Comparison of ENCODE assay signal across 8 mouse cellular contexts in the genomic region with DNA sequence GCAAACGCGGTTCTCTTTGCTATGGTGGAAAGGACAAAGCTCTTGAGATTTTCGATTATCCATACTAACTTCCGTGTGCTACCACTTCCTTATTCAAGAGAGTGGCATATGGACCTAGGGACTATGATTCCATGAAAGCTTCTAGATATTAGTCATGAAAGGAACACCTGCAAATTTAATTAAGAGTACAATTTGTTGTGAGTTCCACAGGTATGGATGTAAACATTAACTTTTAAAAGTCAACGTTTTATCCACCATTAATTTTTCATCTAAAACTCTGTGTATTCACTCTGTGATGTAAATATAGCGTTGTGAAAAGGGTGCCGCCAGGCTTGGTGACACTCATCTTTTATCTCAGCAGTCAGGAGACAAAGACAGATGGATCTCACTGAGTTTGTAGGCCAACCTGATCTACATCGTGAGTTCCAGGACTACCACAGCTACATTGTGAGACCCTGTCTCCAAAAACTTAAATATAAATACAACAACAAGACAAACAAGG. TPM values are rescaled to one million over a fixed set of nuclear protein-coding genes. Genes with fewer than 3 reads are reported as not detected.
A peak's percentile ranks its signal among the peaks of the same experiment; 100 is the strongest.
DNase-seq lines count a peak whose midpoint lies in the region; ATAC-seq and TF ChIP-seq lines count a peak whose summit lies in the region.

No protein-coding gene starts in this region.

- no peak for TF ChIP-seq CTCF in gastrocnemius, adult 2 months (IDR thresholded peaks at IDR 0.05)
- no peak for TF ChIP-seq CTCF in CH12.LX (conservative IDR thresholded peaks at IDR 0.05 in 1 of 2, IDR thresholded peaks at IDR 0.05 in 1 of 2; ENCODE audit: low read depth in 2 of 2, low read length in 2 of 2)
- no peak for TF ChIP-seq CTCF in cerebellum, adult 2 months (IDR thresholded peaks at IDR 0.05; ENCODE audit: borderline replicate concordance, insufficient read depth, low read depth, low read length)

- H3K4me1 ChIP-seq in CH12.LX (ENCODE audit: control insufficient read depth in 1 of 2, insufficient read depth in 2 of 2): peaks cover 2 to 14% of the 10 kb centered on the region in 2 experiments; a peak in 1 of 4 replicates
- peaks cover 8% of the 10 kb centered on the region for H3K4me1 ChIP-seq in forebrain, embryonic 16.5 days (replicated peaks; ENCODE audit: control insufficient read depth, insufficient read depth, low read length)
- H3K4me1 ChIP-seq in cerebellum, adult 2 months (ENCODE audit: control insufficient read depth, insufficient read depth, low read length): no peaks in the 10 kb centered on the region

- no peak for TF ChIP-seq EP300 in CH12.LX (IDR thresholded peaks at IDR 0.05; ENCODE audit: low read length)

- in situ Hi-C loops in CH12.LX (cut with MboI; ENCODE audit: low pct_ligation_motif_present, low pct_unique_long_range_greater_than_20kb, low sequenced_read_pairs): no loop called here

- TF ChIP-seq RAD21 in CH12.LX (IDR thresholded peaks at IDR 0.05; ENCODE audit: low read depth, low read length): no peak

- H3K79me2 ChIP-seq in CH12.LX (replicated peaks; ENCODE audit: control insufficient read depth, extremely low read depth, insufficient read depth, poor library complexity, severe bottlenecking) (peaks cover 35% of the 10 kb centered on the region), macrophage (ENCODE audit: inconsistent target) (peaks cover 53% of the 10 kb centered on the region)

- TF ChIP-seq POLR2A in CH12.LX (IDR thresholded peaks at IDR 0.05; ENCODE audit: low read depth, low read length): no peak
- no peak for TF ChIP-seq POLR2A in cerebellum, adult 2 months (IDR thresholded peaks at IDR 0.05; ENCODE audit: borderline replicate concordance, insufficient read depth, low read length)

- H3K4me3 ChIP-seq in gastrocnemius, adult 2 months: peak overlapping the region; percentile 92
- peak overlapping the region; percentile 88 to 92 (median 92) for H3K4me3 ChIP-seq in CH12.LX (replicated peaks in 1 of 3; ENCODE audit: low read depth in 2 of 3, low read length in 2 of 3, poor library complexity in 1 of 3)
- peak overlapping the region; percentile 66 for H3K4me3 ChIP-seq in forebrain, embryonic 16.5 days (replicated peaks; ENCODE audit: low read length)
- peak overlapping the region; percentile 75 for H3K4me3 ChIP-seq in macrophage (ENCODE audit: inconsistent target)
- no peak overlapping the region for H3K4me3 ChIP-seq in cerebellum, adult 2 months (replicated peaks; ENCODE audit: insufficient read depth, low read depth, low read length)

- ATAC-seq in forebrain, embryonic 16.5 days: peak; percentile 11; the same call in 1 of the 2 replicates

- no peak for DNase-seq in gastrocnemius, adult 2 months
- DNase-seq in gastrocnemius, adult 18-20 months (ENCODE audit: low spot score): no peak
- DNase-seq in CH12.LX (ENCODE audit: extremely low read depth): peak; percentile 23
- no peak for DNase-seq in cerebellum, adult 2 months
- DNase-seq in urinary bladder, postnatal 25 days (ENCODE audit: low spot score): no peak
- no peak for DNase-seq in adrenal gland, adult 2 months

- dilution Hi-C loops in CH12.LX (cut with MboI; ENCODE audit: extremely low pct_ligation_motif_present, extremely low pct_unique_long_range_greater_than_20kb, low sequenced_read_pairs): no loop called here

- intact Hi-C loops in gastrocnemius, adult 2 months (cut with DNase I): loop anchor here (5.0 kb wide), 1 partner anchor 32 kb away; no protein-coding TSS in a partner anchor

- peaks cover 10 to 11% of the 10 kb centered on the region in 2 experiments for H3K36me3 ChIP-seq in CH12.LX (replicated peaks in 1 of 2; ENCODE audit: control insufficient read depth in 1 of 2, insufficient read depth in 1 of 2, low read length in 1 of 2)
- H3K36me3 ChIP-seq in forebrain, embryonic 16.5 days (ENCODE audit: control insufficient read depth, insufficient read depth): no peaks in the 10 kb centered on the region; the same call in 1 of the 2 replicates
- H3K36me3 ChIP-seq in macrophage (ENCODE audit: inconsistent target): peaks cover 13% of the 10 kb centered on the region; the same call in 1 of the 2 replicates

- peak overlapping the region; percentile 100 for H3K4me2 ChIP-seq in CH12.LX (ENCODE audit: insufficient read depth, low read depth, poor library complexity, severe bottlenecking)
- H3K4me2 ChIP-seq in forebrain, embryonic 16.5 days (ENCODE audit: low read length): peak overlapping the region; percentile 62

- H3K27ac ChIP-seq in gastrocnemius, adult 2 months: peak overlapping the region; percentile 85
- H3K27ac ChIP-seq in CH12.LX (ENCODE audit: insufficient read depth, low read depth) (no peak overlapping the region; the same call in 1 of the 2 replicates), macrophage (peak overlapping the region; percentile 50)
- H3K27ac ChIP-seq in forebrain, embryonic 16.5 days (ENCODE audit: low read length): no peak overlapping the region
- H3K27ac ChIP-seq in cerebellum, adult 2 months (ENCODE audit: insufficient read depth, low read length): no peak overlapping the region

- peak overlapping the region; percentile 79 for H3K9ac ChIP-seq in CH12.LX (ENCODE audit: insufficient read depth, low read depth)
- H3K9ac ChIP-seq in forebrain, embryonic 16.5 days (replicated peaks; ENCODE audit: low read depth, low read length): peak overlapping the region; percentile 72

- peaks cover 3% of the 10 kb centered on the region for H3K27me3 ChIP-seq in CH12.LX (replicated peaks)
- H3K27me3 ChIP-seq in forebrain, embryonic 16.5 days (replicated peaks; ENCODE audit: control insufficient read depth, insufficient read depth, low read length): no peaks in the 10 kb centered on the region
- H3K27me3 ChIP-seq in cerebellum, adult 2 months (ENCODE audit: control insufficient read depth, insufficient read depth, low read length): no peaks in the 10 kb centered on the region

- H3K9me3 ChIP-seq in CH12.LX (replicated peaks; ENCODE audit: low read length): no peaks in the 10 kb centered on the region
- no peaks in the 10 kb centered on the region for H3K9me3 ChIP-seq in forebrain, embryonic 16.5 days (ENCODE audit: control insufficient read depth, low read length)

- 18% methylated on average over 8 of the region's 8 CpGs for WGBS in forebrain, embryonic 16.5 days
- WGBS in macrophage (ENCODE audit: missing documents): 10% methylated on average over 8 of the region's 8 CpGs
- 11% methylated on average over 8 of the region's 8 CpGs for WGBS in cerebellum, adult 2 months

TF ChIP-seq in CH12.LX, 34 proteins besides CTCF, POLR2A, EP300 and RAD21:
- TF ChIP-seq SIN3A (IDR thresholded peaks at IDR 0.05; ENCODE audit: low read length) (peak; percentile 9; the same call in 1 of the 2 replicates), JUND (conservative IDR thresholded peaks at IDR 0.05; ENCODE audit: low read depth, low read length) (peak; percentile 24; the same call in 1 of the 2 replicates), ELF1 (IDR thresholded peaks at IDR 0.05; ENCODE audit: low read depth, low read length) (peak; percentile 52), MEF2A (IDR thresholded peaks at IDR 0.05; ENCODE audit: borderline replicate concordance, low read depth, low read length) (no peak)

RNA-seq across cellular contexts. Expression of gene Zfp53, which starts 0.8 kb away (rescaled TPM):
- total RNA-seq in gastrocnemius, adult 2 months (2021): 1 to 10 TPM; 1.9 to 2.2 TPM
- total RNA-seq in gastrocnemius, adult 18-20 months (2021): 1 to 10 TPM; 1.1 to 1.2 TPM
- total RNA-seq in CH12.LX (2012; rRNA removed) (4.7 and 5.4 TPM in 2 replicates), CH12.LX (2014; rRNA removed) (8.4 and 9.6 TPM in 2 replicates)
- polyA plus RNA-seq in CH12.LX (2012; ENCODE audit: insufficient read length, low read depth) (2.4 and 3.7 TPM in 2 replicates), macrophage (2018) (5.6 to 11.7 TPM (median 10.3 TPM) in 3 replicates)
- polyA plus RNA-seq in forebrain, embryonic 16.5 days (2015; fragmentation: Nextera tagmentation; extraction: Ambion mirVana): 12.4 and 13.5 TPM in 2 replicates
- 10 to 100 TPM in 9 of 26 experiments, 1 to 10 TPM in 17; 1.2 to 23.3 (median 6.8) TPM for total RNA-seq in macrophage (2018; cell fraction: chromatin; rRNA removed)
- total RNA-seq in macrophage (2018; cell fraction: cytosol; rRNA removed): 10 to 100 TPM in 2 of 26 experiments, 1 to 10 TPM in 24; 2.4 to 10.5 (median 7.0) TPM
- total RNA-seq in macrophage (2018; cell fraction: nucleus; rRNA removed): 10 to 100 TPM in 10 of 26 experiments, 1 to 10 TPM in 16; 1.5 to 19.9 (median 7.9) TPM
- polyA plus RNA-seq in cerebellum, adult 2 months (2012; rRNA removed): 3.4 TPM in 2 replicates
- 1 to 10 TPM; 3.2 to 4.3 TPM for total RNA-seq in adrenal gland, adult 2 months (2021)
- polyA plus RNA-seq in adrenal gland, adult 2 months (2012; rRNA removed): 0.86 and 1.0 TPM in 2 replicates

RNA-seq across cellular contexts. Expression of gene Zfp51, which starts 39.4 kb away (rescaled TPM):
- 1 to 10 TPM; 9.5 to 9.7 TPM for total RNA-seq in gastrocnemius, adult 2 months (2021)
- total RNA-seq in gastrocnemius, adult 18-20 months (2021): 10 to 100 TPM in 1 of 2 experiments, 1 to 10 TPM in 1; 9.4 to 10.3 TPM
- total RNA-seq in CH12.LX (2012; rRNA removed) (6.1 and 6.8 TPM in 2 replicates), CH12.LX (2014; rRNA removed) (16.7 and 18.1 TPM in 2 replicates)
- polyA plus RNA-seq in CH12.LX (2012; ENCODE audit: insufficient read length, low read depth) (4.5 TPM in 2 replicates), macrophage (2018) (5.0 to 11.8 TPM (median 7.5 TPM) in 3 replicates)
- 13.0 and 16.0 TPM in 2 replicates for polyA plus RNA-seq in forebrain, embryonic 16.5 days (2015; fragmentation: Nextera tagmentation; extraction: Ambion mirVana)
- 10 to 100 TPM in 2 of 26 experiments, 1 to 10 TPM in 23, under 1 TPM in 1; 0.41 to 10.5 (median 4.4) TPM for total RNA-seq in macrophage (2018; cell fraction: chromatin; rRNA removed)
- total RNA-seq in macrophage (2018; cell fraction: cytosol; rRNA removed): 1 to 10 TPM; 2.1 to 9.5 (median 6.6) TPM
- 10 to 100 TPM in 2 of 26 experiments, 1 to 10 TPM in 23, under 1 TPM in 1; 0.67 to 11.8 (median 4.7) TPM for total RNA-seq in macrophage (2018; cell fraction: nucleus; rRNA removed)
- 4.3 and 4.8 TPM in 2 replicates for polyA plus RNA-seq in cerebellum, adult 2 months (2012; rRNA removed)
- 1 to 10 TPM; 6.3 to 9.7 TPM for total RNA-seq in adrenal gland, adult 2 months (2021)
- polyA plus RNA-seq in adrenal gland, adult 2 months (2012; rRNA removed): 0.06 and 0.07 TPM in 2 replicates

RNA-seq across cellular contexts. Expression of gene Zfp52, which starts 45.8 kb away (rescaled TPM):
- total RNA-seq in gastrocnemius, adult 2 months (2021): 1 to 10 TPM; 5.7 to 8.0 TPM
- total RNA-seq in gastrocnemius, adult 18-20 months (2021): 1 to 10 TPM; 6.4 to 8.7 TPM
- 8.6 and 9.6 TPM in 2 replicates for total RNA-seq in CH12.LX (2012; rRNA removed)
- 15.4 and 16.3 TPM in 2 replicates for total RNA-seq in CH12.LX (2014; rRNA removed)
- 5.9 and 6.4 TPM in 2 replicates for polyA plus RNA-seq in CH12.LX (2012; ENCODE audit: insufficient read length, low read depth)
- 3.1 and 3.2 TPM in 2 replicates for polyA plus RNA-seq in forebrain, embryonic 16.5 days (2015; fragmentation: Nextera tagmentation; extraction: Ambion mirVana)
- 10 to 100 TPM; 10.2 to 42.3 (median 20.7) TPM for total RNA-seq in macrophage (2018; cell fraction: chromatin; rRNA removed)
- 10 to 100 TPM in 15 of 26 experiments, 1 to 10 TPM in 11; 6.6 to 14.7 (median 10.3) TPM for total RNA-seq in macrophage (2018; cell fraction: cytosol; rRNA removed)
- total RNA-seq in macrophage (2018; cell fraction: nucleus; rRNA removed): 10 to 100 TPM in 25 of 26 experiments, 1 to 10 TPM in 1; 9.6 to 30.4 (median 18.9) TPM
- 11.0 to 21.1 TPM (median 13.0 TPM) in 3 replicates for polyA plus RNA-seq in macrophage (2018)
- polyA plus RNA-seq in cerebellum, adult 2 months (2012; rRNA removed): 3.5 and 4.0 TPM in 2 replicates
- total RNA-seq in adrenal gland, adult 2 months (2021): 10 to 100 TPM; 19.7 to 40.9 TPM
- 0.17 and 0.26 TPM in 2 replicates for polyA plus RNA-seq in adrenal gland, adult 2 months (2012; rRNA removed)

Comparison
In these comparisons a context has a peak if more than half of its experiments do, and no peak if none do; other contexts are left out.
1. H3K27ac ChIP-seq: peak in gastrocnemius, adult 2 months (single experiment) and macrophage (single experiment); none in CH12.LX (single experiment), forebrain, embryonic 16.5 days (single experiment) and cerebellum, adult 2 months (single experiment).